Mouse (Mus musculus) MN1 (cell line): Measurements from ENCODE around the gene Sctr.

ENCODE experiments used
- DNase-seq: peaks from one replicate; pipeline ENCODE4 v3.0.0-alpha.2; 2016; ENCODE audit warnings: low spot score

Gene Sctr

DNA sequence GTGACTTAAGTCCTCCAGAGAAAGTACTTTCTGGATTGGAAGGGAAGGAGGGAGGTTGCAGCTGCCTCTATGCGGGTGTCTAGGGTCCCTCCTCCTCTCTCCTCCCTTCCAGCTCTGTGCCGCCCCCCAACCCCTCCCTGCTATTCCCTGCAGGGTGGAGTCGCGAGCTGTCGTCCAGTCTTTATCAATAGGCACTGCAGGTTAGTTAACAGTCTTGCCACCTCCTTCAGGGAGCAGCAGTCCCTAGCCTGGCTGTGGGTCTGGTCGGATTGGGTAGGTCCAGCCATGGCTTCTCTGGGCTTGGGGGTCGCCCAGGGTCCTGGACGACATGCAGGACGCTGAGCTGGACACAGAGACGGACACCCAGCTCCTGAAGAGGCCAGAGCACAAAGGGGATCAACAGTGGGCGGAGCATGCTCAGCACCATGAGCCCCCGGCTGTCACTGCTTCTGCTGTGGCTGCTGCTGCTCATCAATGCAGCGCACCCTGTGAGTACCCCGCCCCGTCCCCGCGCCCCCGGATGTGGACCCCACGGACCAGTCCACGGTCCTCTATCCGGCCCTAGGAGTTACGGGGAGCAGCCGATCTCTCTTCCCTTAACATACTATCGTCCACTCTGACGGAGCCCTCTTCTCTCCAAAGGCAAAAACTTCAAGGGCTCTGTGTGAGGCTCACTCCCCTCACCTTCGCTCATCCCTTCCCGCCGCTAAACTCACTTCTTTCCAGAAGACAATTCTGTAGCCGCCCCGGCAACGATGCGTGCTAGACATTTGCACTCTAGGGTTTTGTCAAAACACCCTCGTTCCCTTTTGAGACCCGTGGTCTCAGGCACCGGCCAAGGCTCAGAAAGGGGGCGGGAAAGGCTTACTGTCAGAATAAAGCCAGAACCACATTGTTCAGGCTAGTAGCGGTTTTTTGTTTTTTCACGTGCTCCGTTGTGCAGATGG is at the start of gene Sctr:
Gene Sctr, plus strand, starts transcription at position 51 of the 947 bp plus-strand sequence.
- DNase-seq = no peak

DNA sequence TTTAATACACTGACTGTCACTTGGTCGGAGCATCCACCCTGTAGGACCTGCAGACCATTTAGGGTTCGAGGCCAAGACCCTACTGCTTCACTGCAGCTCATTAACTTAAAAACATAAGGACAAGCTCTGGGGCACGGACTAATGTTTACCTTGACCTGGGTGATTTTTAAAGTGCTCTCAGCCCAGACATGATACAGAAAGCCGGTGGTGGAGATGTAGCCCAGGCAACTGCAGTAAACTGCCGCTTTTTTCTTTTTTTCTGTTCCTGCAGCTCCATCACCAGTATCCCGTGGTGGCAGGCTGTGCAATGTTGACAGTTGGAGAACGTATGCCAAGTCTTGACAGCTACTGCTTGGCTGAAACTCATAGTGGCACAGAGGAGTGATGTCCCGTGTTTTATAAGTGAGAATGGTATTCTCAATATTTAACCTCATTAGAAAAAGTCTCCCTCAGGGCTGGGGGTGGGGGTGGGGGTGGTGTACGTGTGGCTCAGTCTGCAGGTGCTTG is 48.9 kb upstream of the Sctr start:
- DNase-seq = no peak

DNA sequence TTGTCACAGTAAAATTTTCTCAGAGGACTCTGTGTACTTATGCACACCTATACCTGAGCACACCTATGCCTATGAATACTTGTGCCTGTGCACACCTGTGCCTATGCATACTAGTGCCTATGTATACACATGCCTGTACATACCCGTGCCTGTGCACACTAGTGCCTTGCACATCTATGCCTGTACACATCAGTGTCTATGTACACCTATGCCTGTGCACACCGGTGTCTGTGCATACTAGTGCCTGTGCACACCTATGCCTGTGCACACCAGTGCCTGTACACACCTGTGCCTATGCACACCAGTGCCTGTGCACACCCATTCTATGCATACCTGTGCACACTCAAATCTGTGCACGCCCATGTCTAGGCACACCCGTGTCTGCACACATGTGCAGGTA is 47.2 kb upstream of the Sctr start:
- DNase-seq = no peak

DNA sequence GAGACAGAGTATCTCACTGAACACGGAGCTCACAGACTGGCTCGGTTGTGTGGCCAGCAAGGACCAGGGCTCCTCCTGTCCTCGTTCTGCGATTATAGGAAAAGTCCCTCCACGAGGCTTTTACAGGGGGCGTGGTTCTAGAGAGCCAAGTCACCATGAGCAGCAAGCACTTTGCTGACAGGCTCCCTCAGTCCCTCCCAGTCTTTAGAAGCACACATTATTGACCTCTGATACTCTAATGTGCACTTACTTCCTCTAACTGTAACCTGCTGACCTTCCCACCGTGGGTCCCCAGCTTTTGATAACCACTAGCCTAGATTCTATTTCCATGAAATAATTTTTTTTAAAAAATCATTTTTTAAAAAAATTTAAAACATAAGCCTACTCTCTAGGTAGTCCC is 46.8 kb upstream of the Sctr start:
- DNase-seq = no peak

DNA sequence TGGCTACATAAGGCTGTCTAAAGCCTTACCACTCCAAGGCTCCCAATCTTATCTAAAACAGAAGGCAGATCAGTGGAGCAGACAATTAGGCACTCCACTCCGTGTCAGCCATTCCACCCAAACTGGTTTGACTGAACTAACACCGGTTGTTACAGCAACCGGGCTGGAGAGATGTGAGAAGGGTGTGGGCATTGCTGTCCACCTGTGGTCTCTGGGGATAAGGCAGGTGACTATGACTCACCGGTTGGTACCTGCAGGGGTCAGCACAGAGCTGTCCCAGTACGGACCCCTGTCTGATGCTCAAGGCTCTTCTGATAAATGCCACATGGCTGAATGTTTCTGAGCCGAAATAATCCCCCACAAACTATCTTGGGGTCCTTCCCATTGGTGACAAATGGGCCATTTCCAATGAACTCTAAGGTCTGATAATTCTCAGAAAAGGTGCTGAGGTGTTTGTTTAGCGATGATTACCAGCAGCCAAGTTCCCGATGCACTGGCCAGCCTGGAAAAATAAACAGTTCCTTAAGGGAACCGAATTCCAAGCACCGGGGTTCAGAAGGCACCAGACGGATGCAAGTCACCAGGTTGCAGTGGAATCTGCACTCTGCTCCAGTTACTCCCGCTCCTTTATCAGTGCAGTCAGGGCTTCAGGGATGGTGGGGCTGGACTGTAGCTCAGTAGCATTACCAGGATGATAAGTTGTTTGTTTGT is 40.7 kb upstream of the Sctr start:
- DNase-seq = no peak

DNA sequence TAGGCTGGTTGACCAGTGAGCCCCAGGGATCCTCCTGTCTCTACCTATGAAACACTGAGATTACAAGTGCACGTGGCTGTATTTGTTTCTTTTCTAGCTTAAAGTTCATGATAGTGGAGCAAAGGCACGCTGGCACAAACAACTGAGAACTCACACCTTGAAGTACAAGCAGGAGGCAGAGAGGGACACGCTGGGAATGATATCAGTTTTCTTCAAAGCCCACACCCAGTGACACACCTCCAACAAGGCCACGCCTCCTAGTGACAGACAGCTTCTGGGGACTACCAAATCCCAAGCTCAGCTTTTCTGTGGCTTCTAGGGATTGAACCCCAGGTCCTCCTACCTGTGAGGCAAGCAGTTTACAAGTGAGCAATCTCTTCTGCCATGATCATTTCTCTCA is 33.6 kb upstream of the Sctr start:
- DNase-seq = no peak

DNA sequence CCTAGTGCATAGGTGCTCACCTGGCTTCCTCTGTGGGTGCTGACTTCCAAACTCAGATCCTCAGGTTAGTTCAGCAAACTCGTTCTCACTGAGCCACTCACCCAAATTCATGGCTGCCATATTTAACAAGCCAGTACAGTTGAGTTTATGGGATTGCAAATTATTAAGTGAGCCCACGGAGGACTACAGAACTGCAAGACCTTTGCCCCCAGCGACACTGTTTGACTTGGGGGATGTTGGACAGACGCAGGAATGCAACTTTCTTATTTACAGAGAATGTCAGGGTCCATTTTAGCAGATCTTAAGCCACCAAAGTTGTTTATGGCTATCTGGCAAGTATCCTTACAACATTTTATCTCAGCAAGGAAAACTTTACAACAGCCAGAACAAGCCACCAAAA is 31.6 kb upstream of the Sctr start:
- DNase-seq = no peak

DNA sequence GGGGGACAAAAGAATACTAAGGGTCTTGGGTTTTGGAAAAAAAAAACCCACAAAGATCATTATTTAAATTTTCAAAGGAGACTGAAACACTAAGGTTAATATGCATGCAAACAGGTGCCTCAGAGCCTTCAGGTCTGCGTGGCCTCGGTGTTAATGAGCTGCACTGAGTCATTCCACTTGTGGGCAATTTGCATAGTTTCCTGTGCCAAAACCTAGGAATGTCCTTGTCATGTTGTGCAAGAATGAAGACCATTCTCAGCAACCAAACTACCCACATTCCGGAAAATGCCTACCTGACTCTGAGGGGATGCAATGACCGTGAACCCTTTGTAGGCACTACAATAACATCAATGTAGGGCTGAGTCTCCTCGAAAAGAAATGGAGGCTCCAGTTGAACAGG is 20.1 kb upstream of the Sctr start:
- no peak for DNase-seq

DNA sequence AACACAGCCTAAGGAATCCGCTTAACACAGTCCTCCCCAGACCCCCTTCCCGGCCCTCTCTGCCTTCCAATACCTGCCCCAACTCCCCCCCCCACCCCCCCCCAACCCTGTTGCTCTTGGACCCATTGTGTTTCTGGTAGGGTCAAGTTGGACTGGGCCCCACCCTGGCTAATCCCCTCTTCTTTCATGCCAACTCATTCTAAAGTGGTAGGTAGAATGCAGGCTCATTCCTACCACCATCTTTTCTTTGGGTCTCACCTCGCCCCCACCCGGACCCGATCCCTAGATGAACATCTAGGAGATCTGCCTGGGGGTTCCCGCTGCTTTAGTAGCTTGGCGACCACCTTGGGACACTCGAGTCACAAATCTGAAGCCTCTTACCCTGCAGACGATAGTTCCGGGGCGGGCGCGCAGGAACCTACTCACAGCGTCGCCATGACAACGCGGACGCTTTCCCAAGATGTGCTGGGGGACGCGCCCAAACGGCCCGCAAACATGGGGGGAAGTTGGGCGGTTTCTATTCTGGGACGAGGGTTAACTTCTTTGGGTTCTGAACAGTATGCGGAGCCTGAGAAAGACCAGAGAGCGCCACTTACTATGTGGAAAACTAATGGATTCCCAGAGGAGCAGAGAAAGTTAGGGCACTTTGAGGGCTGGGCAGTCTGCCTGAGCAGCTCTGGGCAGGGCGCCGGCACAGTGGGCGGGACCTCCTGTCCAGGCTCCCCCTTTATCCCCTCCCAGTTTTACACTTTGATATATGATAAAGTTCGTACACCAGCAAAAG is 9.7 kb upstream of the Sctr start, which contains the start of gene Cfap221:
Gene Cfap221, minus strand, starts transcription at position 437 of the 784 bp plus-strand sequence.
- DNase-seq = no peak

DNA sequence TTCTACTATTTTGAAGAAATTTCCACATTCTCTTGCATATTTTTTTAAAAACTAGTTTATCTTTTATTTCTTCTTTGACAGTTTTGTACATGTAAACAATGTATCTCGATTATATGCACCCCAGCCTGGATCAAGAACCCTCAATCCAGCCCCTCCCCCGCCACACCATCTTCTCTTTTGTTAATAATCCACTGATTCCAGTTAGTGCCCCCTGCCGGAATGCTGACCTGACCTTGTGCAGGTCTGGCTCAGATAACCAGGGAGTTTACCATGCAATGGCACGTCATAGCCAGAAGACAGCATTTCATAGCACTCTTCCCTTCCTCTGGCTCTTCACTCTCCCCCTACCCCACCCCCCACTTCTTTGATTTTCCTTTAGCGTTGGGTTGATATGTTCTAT is 9.1 kb upstream of the Sctr start:
- DNase-seq = no peak

DNA sequence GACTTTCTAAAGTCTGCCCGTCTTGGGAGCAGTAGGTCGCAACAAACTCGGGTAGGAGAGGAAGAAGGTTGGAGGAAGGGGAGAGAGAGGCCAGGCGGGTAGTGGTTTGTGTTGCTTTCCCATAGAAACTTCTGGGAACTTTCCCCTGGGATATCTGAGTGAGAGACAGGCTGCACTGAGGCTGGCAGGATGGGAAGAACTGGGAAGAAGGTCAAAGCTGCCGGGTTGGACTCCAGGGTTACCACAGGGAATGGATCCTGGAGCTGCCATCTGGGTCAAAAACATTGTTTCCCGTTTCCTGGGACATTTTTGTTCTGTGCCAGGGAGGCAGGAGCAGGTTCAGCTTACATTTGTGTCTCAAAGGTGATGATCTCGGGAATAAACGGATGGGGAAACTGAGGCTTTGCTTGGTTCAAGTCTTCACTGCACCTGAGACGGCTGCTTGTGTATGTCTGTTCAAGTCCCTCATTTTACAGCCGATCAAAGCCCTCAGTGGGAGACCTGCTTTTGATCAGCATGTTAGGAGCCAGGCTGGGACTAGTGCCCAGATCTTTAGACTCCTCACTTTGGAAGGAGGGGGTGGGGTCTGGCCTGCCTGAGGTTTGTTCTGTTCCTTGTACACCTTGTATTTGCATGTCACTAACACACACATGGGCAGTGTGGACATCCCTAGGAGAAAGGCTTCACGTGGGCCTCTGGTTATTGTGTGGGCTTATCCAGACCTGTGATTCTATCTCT is 1.3 kb downstream of the Sctr start:
- DNase-seq = no peak

DNA sequence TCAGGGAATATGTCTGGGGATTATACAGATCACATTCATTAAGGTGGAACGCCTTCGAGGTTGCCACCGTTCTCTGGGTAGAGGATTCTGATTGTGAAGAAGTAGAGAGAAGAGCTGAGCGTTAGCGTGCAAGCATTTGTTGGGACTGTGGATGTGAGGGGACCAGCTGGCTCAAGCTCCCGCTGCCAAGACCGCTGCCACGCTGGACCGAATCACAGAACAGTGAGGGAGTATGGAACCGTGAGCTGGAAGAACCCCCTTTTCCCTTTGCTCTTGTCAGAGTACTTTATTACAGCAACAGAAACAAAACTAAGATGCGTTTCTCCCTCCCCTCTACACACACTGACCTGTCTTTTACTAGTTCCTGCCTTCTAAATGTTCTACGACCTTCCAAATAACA is 5.9 kb downstream of the Sctr start:
- DNase-seq = no peak

DNA sequence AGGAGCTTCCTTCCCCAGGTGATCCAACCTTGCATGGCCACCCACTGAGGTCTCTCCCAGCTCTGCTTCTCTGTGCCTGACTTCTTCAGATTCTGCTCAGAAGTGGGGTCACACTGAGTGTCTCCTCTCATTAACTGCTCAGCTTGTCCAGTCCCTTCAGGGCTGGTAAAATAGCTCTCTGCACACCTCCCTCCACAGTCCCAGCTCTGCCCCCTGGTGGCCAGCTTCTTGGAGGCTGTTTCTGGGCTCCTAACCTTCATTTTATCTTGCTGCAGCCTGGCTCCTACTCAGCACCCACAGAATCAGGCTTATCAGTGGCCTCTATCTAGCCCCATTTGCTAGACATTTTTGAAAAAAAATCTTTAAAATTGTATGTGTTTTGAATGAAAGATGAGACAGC is 6.4 kb downstream of the Sctr start:
- DNase-seq = peak; percentile 8

DNA sequence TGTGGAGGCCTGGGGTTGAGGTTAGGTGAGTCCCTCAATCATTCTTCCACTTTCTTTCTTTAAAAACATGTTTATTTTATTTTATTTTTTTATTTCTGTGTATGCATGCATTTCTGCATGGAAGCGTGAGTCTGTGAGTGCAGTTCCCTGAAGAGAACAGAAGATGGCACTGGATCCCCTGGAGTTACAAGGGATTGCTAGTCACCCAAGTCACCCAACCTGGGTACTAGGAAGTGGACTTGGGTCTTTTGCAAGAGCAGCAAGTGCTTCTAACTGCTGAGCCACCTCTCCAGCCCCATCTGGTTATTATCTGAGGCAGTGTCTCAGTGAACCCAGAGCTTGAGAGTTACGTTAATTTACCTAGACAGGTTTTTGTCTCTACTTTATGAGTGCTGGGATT is 9.5 kb downstream of the Sctr start:
- DNase-seq = no peak

DNA sequence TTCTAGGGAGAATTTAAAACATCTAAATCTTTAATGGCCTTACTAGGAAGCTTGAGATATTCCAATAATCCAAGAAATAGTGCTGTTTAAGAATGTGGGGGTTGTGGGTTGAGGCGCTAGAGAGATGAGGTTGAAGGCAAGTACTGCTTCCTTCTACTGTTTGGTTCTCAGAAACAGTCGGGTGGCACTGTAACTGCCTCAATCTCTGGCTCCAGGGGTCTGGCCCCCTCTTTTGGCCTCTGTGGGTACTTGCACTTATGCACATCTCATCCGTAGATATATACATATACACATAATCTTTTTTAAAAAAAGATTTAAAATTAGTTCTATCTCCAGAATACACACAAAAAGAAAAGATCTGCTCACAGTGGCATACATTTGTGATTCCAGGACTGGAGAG is 12.2 kb downstream of the Sctr start:
- no peak for DNase-seq

DNA sequence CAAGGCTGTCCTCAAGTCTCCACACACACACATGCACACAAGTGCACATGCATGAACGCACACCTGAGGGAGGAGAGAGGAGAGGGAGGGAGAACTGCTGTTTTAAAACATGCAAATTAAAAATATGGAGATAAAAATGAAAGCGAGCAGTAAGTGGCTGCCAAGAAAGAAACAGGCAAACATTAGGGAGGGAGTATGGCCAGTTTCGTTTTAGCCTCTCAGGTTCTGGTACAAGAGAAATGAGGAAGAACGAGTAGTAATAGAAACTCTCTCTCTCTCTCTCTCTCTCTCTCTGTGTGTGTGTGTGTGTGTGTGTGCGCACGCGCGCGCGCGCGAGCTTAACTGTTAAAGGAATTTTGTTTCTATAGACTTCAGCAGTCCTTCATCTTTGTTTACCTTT is 12.7 kb downstream of the Sctr start:
- DNase-seq = no peak

DNA sequence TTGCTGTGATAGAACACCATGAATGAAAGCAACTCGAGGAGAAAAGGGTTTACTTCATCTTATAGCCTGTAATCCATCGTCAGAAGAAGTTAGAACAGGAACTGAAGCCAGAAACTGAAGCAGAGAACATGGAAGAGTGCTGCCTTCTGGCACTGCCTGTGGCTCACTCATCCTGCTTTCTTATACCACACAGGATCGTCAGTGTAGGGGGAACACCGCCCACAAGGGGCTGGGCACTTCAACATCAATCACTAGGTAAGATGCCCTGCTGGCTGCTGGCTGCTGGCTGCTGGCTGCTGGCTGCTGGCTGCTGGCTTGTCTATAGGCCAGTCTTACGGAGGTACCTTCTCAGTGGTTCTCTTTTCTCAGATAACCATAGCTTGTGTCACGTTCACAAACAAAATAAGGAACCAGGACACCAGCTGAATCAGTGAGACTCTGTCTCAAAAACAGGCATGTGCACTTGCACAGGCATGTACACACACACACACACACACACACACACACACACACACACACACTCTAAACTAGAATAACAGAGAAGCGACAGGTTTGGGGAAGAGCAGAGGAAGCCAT is 13.7 kb downstream of the Sctr start:
- no peak for DNase-seq

DNA sequence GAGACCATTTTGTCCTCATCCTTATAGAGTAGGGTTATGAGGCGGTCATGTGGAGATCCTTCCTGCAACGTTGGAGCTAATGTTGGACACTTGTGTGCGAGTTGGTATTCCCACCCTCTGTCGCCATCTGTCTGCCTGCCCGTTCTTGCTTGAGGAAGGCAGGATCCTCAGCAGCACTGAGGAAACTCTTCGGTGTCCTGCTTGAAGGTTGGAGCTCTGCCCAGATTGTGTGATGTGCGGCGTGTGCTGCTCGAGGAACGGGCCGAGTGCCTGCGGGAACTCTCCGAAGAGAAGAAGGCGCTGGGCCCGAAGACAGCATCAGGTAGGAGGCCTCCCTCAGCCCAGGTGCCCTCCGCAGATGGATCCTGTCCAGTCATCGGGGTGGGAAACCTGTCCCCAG is 15.3 kb downstream of the Sctr start:
- DNase-seq = no peak

DNA sequence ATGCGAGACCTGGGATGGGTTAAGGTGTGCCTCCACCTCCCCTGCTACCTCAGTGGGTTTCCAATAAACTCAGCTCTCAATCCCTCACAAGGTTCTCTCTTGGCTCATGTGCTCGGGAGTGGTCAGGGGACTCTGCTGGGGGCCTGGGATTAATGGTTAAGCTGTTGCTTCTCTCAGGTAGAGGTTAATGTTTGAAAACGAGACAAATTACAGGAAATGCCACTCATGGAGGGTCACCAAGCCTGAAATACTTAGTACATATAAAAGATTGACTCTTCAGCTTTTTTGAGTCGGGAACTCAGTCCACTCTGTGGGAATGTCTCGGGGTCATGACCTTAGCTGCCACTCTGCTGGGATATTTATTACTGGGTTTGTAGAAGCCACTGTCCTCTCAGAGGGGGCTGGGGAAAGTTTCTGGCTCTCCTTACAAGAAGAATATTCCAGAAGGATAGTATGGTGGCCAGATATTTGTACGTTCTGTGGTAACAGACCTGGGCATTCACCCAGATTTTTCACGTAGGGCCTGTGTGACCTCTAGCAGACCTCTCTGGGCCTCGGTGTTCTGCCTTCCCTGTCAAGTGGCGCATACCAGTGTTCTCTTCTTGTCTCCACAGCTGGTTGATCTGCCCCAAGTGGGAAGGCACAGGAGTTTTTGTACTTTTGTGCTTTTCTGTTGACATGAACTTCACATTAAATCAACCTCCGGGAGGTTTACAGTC is 17.8 kb downstream of the Sctr start:
- DNase-seq = no peak

DNA sequence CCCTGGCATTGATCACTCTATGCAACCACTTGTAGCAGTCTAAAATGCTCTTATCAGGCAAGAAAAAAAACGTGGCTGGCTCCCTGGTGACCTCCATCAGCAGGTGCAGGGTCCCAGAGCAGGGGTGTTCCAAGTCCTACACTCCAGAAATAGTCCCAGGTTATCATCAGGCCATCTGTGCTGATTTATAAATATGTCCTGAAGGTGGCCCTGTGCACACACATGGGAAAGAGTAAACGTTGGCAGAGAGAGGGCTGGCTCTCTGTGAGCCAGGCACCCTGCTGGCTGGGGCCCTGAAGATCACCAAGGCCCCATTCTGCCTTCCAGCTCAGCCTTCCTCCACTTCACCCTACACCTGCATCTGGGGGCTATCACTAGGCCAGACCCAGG is 18.4 kb downstream of the Sctr start:
- no peak for DNase-seq

DNA sequence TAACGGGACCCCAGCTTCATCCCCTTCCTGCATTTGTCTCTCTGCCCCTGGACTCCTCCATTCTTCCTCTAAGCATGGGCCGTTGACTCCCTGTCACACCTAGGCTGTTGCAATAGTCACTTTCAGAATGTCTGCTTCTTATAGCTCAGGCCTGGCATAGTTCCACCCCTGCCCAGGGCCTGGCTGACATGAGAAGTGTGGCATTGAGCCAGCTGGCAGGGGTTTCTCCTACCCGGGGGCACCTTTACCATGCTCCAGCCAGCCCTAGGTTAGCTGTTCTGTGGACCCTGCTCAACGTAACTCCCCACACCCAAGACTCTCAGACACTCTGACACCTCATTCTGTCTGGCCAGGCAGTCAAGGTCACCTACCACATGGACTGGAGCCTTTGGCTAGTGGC is 21.0 kb downstream of the Sctr start:
- DNase-seq = no peak
